Mouse (Mus musculus) neural tube, embryonic 13.5 days (tissue): ENCODE measurements around the gene Gm13695. TPM values are rescaled to one million over a fixed set of nuclear protein-coding genes. Genes with fewer than 3 reads are reported as not detected.
A peak's percentile ranks its signal among the peaks of the same experiment; 100 is the strongest.
"Not testable (repeated sequence)": the region's sequence is repeated elsewhere in the genome, so short reads cannot be mapped to it uniquely, and the experiment has no call there.

Experiments
- ATAC-seq: fragments of 200-750 bp; cut with Nextera tagmentation; 2 replicates; pipeline ENCODE4 v1.8.0; 2017; ENCODE audit warnings: low read depth, mild to moderate bottlenecking, moderate TSS enrichment, moderate library complexity
- H3K27ac ChIP-seq: fragments of 300-500 bp; sonication (generic); replicated peaks from 2 replicates; pipeline ENCODE4 v1.5.1; 2015; ENCODE audit warnings: moderate library complexity, mild to moderate bottlenecking, inconsistent platforms
- H3K27me3 ChIP-seq: fragments of 300-500 bp; sonication (generic); 2 replicates; pipeline ENCODE4 v1.6.1; 2015; ENCODE audit warnings: mild to moderate bottlenecking, inconsistent platforms
- H3K36me3 ChIP-seq: fragments of 300-500 bp; sonication (generic); 2 replicates; pipeline ENCODE4 v1.6.1; 2015; ENCODE audit warnings: mild to moderate bottlenecking, inconsistent platforms
- H3K4me1 ChIP-seq: fragments of 300-500 bp; sonication (generic); replicated peaks from 2 replicates; pipeline ENCODE4 v1.6.1; 2015; ENCODE audit warnings: inconsistent platforms
- H3K4me2 ChIP-seq: fragments of 300-500 bp; sonication (generic); 2 replicates; pipeline ENCODE4 v1.6.1; 2015; ENCODE audit warnings: inconsistent platforms, mild to moderate bottlenecking, moderate library complexity
- H3K4me3 ChIP-seq: fragments of 300-500 bp; sonication (generic); 2 replicates; pipeline ENCODE4 v1.5.1; 2015; ENCODE audit warnings: mild to moderate bottlenecking, inconsistent platforms
- H3K9ac ChIP-seq: fragments of 300-500 bp; sonication (generic); 2 replicates; pipeline ENCODE4 v1.6.1; 2015; ENCODE audit warnings: moderate library complexity, mild to moderate bottlenecking, inconsistent platforms
- H3K9me3 ChIP-seq: fragments of 300-500 bp; sonication (generic); 2 replicates; pipeline ENCODE4 v1.6.1; 2016; ENCODE audit warnings: inconsistent platforms
- WGBS: fragments of 180-500 bp; shearing (Covaris S2); methylation state at CpG from one replicate; pipeline ENCODE4 v1.1.7; 2015; 5-methylcytosine and 5-hydroxymethylcytosine counted together
- polyA plus RNA-seq: library from polyadenylated mRNA; unstranded; fragments of >200 nt; fragmentation: Nextera tagmentation; extraction: Ambion mirVana; gene quantifications from 2 replicates; pipeline ENCODE4 v1.2.1, GENCODE M21; 2015

Gene Gm13695
- not detected in 2 replicates for polyA plus RNA-seq

DNA sequence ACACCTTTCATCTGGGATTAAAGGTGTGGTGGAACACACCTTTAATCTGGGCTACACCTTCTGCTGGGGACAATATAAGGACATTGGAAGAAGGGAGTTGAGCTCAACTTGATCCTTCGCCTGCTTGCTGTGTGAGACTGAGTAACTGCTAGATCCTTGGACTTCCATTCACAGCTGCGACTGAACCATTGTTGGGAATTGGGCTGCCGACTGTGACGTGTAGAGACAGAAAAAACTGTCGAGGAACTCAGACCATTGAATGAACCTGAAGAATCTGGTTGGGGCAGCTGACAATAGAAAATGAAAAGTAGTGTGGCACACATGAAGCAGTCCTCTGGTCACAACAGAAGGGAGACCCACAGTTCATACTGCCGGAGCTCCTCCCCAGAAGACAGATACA, at the start of gene Gm13695:
Gene Gm13695, plus strand, starts transcription at position 301 of the 400 bp plus-strand sequence.
- H3K4me2 ChIP-seq, H3K27ac ChIP-seq, H3K4me3 ChIP-seq, H3K9me3 ChIP-seq, H3K9ac ChIP-seq, H3K4me1 ChIP-seq, ATAC-seq, H3K27me3 ChIP-seq, H3K36me3 ChIP-seq: not testable (repeated sequence)
- WGBS, result no CpG with 5 or more reads among the region's 6 CpGs

DNA sequence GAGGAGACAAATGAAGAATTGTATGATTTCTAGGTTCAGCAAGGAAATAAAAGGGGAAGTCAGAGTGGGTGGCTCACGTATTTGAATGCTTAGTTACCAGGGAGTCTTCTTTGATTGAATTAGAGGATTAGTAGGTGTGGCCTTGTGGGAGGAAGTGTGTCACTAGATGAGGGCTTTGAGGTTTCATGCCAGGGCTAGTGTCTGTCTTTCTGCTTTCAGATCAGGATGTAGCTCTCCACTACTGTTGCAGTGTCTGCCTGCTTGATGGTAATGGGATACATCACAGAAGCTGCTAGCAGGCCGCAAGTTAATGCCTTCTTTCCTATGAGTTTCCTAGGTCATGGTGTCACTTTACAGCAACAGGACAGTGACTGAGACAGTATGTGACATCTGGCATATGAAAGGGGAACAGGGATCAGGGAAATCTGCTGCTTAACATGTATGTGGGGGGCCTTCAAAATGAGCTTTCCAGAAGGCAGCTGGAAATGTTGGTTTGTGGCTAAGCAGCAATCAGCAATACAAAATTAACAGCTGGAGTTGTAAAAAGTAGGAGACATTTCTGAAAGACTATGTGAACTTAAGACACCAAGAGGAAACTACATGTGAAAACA, 37.5 kb upstream of the Gm13695 start:
- no peaks in the 10 kb centered on the region for H3K9me3 ChIP-seq
- WGBS, result 61% methylated on average over 2 of the region's 2 CpGs
- no peak overlapping the region for H3K9ac ChIP-seq
- no peak overlapping the region for H3K4me2 ChIP-seq
- no peaks in the 10 kb centered on the region for H3K36me3 ChIP-seq
- H3K27me3 ChIP-seq, result no peaks in the 10 kb centered on the region
- H3K4me3 ChIP-seq, result no peak overlapping the region
- no peak overlapping the region for H3K27ac ChIP-seq
- ATAC-seq, result no peak
- H3K4me1 ChIP-seq, result no peaks in the 10 kb centered on the region

DNA sequence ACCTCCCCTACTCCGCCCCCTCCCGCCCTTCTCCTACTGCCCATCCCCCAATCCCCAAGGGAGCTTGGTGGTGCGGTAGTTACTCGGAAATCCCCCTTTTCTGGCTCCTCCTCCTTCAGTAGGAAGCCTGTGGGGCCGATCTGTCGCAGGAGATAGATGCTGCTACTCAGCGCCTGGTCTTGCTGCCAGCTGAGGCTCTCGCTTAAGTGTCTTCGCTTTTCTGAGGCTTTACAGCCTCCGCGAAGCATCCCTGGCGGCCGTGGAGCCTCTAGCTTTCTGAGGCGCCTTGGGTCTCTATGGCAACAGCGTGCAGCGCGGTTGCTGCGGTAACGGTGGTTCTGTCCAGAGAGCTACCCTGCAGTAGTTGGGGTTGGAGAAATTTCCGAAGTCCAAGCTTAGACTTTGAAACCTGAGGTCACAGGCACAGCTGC, 26.2 kb upstream of the Gm13695 start, which contains the start of gene Zswim2:
Gene Zswim2, minus strand, starts transcription at position 298 of the 431 bp plus-strand sequence.
- no peaks in the 10 kb centered on the region for H3K27me3 ChIP-seq
- H3K4me1 ChIP-seq, result peaks cover 10% of the 10 kb centered on the region
- H3K27ac ChIP-seq, result 0 out of 2 replicates have a peak within 1 kb of the TSS, but pooled peaks have one; percentile 10
- ATAC-seq, result peak; percentile 99
- H3K9me3 ChIP-seq, result no peaks in the 10 kb centered on the region
- H3K9ac ChIP-seq, result 0 out of 2 replicates have a peak within 1 kb of the TSS, but pooled peaks have one; percentile 2
- H3K4me3 ChIP-seq, result peak within 1 kb of the TSS; percentile 24
- under 1% methylated on average over 20 of the region's 20 CpGs for WGBS
- peak within 1 kb of the TSS; percentile 50 for H3K4me2 ChIP-seq
- no peaks in the 10 kb centered on the region for H3K36me3 ChIP-seq

DNA sequence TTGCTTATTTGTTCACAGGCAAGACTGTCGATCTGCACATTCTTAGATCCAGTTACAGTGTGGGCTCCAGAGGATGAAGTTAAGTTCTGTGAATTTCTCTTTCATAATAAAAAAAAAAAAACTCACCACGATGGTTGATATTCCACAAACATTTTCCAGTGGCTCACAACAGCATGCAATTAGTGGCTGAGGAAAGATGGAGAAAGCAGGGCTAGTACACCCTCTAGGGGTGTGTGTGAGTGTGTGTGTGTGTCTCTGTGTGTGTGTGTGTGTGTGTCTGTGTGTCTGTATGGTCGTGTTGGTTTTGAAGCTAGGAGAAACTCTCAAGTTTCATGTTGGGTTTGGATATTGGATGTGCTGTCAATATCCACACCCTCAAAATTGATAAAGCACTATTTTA, 25.7 kb upstream of the Gm13695 start:
- H3K27me3 ChIP-seq, result no peaks in the 10 kb centered on the region
- H3K27ac ChIP-seq, result 0 out of 2 replicates have a peak overlapping the region, but pooled peaks have one; percentile 10
- peak overlapping the region; percentile 24 for H3K4me3 ChIP-seq
- H3K9ac ChIP-seq, result no peak overlapping the region
- peak overlapping the region; percentile 50 for H3K4me2 ChIP-seq
- ATAC-seq, result peak; percentile 75
- 46% methylated on average over 3 of the region's 3 CpGs for WGBS
- H3K9me3 ChIP-seq, result no peaks in the 10 kb centered on the region
- peaks cover 10% of the 10 kb centered on the region for H3K4me1 ChIP-seq
- H3K36me3 ChIP-seq, result no peaks in the 10 kb centered on the region

DNA sequence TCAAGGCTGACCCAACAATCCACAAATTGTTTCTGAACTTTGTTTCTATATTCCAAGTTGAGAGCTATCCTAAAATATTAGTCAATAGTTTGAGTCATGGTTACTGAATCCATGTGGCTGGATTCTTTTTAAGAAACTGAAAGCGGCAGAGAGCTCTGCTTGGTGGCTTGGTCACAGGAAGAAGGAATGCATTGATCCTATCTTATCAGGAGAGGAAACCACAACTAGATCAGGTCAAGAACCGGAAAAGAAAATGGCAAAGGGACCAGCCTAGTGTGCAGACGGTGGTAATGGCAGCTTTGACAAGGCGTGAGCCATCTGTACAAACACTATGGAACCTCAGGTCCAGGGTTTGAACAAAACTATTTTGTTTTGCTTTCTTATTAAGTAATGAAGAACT, 25.3 kb upstream of the Gm13695 start:
- Histone ChIP-seq H3K9me3 (no peaks in the 10 kb centered on the region), H3K36me3 (no peaks in the 10 kb centered on the region), H3K9ac (no peak overlapping the region), H3K4me2 (no peak overlapping the region; the same call in 1 of the 2 replicates), H3K4me3 (no peak overlapping the region), H3K27ac (no peak overlapping the region), H3K27me3 (no peaks in the 10 kb centered on the region), H3K4me1 (peaks cover 10% of the 10 kb centered on the region)
- no peak for ATAC-seq
- WGBS, result 74% methylated on average over 4 of the region's 4 CpGs

DNA sequence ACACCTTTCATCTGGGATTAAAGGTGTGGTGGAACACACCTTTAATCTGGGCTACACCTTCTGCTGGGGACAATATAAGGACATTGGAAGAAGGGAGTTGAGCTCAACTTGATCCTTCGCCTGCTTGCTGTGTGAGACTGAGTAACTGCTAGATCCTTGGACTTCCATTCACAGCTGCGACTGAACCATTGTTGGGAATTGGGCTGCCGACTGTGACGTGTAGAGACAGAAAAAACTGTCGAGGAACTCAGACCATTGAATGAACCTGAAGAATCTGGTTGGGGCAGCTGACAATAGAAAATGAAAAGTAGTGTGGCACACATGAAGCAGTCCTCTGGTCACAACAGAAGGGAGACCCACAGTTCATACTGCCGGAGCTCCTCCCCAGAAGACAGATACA, 11.7 kb upstream of the Gm13695 start, which contains the start of gene Gm13698:
Gene Gm13698, plus strand, starts transcription at position 301 of the 400 bp plus-strand sequence.
- not testable (repeated sequence) for H3K9ac ChIP-seq, H3K4me2 ChIP-seq, H3K27me3 ChIP-seq, H3K36me3 ChIP-seq, H3K4me1 ChIP-seq, H3K4me3 ChIP-seq, H3K27ac ChIP-seq, H3K9me3 ChIP-seq, ATAC-seq
- no CpG with 5 or more reads among the region's 6 CpGs for WGBS

DNA sequence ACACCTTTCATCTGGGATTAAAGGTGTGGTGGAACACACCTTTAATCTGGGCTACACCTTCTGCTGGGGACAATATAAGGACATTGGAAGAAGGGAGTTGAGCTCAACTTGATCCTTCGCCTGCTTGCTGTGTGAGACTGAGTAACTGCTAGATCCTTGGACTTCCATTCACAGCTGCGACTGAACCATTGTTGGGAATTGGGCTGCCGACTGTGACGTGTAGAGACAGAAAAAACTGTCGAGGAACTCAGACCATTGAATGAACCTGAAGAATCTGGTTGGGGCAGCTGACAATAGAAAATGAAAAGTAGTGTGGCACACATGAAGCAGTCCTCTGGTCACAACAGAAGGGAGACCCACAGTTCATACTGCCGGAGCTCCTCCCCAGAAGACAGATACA, 5.9 kb upstream of the Gm13695 start, which contains the start of gene Gm13693:
Gene Gm13693, plus strand, starts transcription at position 301 of the 400 bp plus-strand sequence.
- not testable (repeated sequence) for H3K4me1 ChIP-seq, H3K36me3 ChIP-seq, H3K27ac ChIP-seq, H3K4me3 ChIP-seq, H3K9me3 ChIP-seq, H3K27me3 ChIP-seq, H3K9ac ChIP-seq, H3K4me2 ChIP-seq, ATAC-seq
- no CpG with 5 or more reads among the region's 6 CpGs for WGBS

DNA sequence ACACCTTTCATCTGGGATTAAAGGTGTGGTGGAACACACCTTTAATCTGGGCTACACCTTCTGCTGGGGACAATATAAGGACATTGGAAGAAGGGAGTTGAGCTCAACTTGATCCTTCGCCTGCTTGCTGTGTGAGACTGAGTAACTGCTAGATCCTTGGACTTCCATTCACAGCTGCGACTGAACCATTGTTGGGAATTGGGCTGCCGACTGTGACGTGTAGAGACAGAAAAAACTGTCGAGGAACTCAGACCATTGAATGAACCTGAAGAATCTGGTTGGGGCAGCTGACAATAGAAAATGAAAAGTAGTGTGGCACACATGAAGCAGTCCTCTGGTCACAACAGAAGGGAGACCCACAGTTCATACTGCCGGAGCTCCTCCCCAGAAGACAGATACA, 5.7 kb downstream of the Gm13695 start, which contains the start of gene Gm13696:
Gene Gm13696, plus strand, starts transcription at position 301 of the 400 bp plus-strand sequence.
- H3K9me3 ChIP-seq, H3K27ac ChIP-seq, H3K4me1 ChIP-seq, H3K36me3 ChIP-seq, H3K27me3 ChIP-seq, H3K4me2 ChIP-seq, ATAC-seq, H3K9ac ChIP-seq, H3K4me3 ChIP-seq: not testable (repeated sequence)
- no CpG with 5 or more reads among the region's 6 CpGs for WGBS

DNA sequence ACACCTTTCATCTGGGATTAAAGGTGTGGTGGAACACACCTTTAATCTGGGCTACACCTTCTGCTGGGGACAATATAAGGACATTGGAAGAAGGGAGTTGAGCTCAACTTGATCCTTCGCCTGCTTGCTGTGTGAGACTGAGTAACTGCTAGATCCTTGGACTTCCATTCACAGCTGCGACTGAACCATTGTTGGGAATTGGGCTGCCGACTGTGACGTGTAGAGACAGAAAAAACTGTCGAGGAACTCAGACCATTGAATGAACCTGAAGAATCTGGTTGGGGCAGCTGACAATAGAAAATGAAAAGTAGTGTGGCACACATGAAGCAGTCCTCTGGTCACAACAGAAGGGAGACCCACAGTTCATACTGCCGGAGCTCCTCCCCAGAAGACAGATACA, 11.5 kb downstream of the Gm13695 start, which contains the start of gene Gm13694:
Gene Gm13694, plus strand, starts transcription at position 301 of the 400 bp plus-strand sequence.
- ATAC-seq, result not testable (repeated sequence)
- no CpG with 5 or more reads among the region's 6 CpGs for WGBS

DNA sequence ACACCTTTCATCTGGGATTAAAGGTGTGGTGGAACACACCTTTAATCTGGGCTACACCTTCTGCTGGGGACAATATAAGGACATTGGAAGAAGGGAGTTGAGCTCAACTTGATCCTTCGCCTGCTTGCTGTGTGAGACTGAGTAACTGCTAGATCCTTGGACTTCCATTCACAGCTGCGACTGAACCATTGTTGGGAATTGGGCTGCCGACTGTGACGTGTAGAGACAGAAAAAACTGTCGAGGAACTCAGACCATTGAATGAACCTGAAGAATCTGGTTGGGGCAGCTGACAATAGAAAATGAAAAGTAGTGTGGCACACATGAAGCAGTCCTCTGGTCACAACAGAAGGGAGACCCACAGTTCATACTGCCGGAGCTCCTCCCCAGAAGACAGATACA, 17.3 kb downstream of the Gm13695 start, which contains the start of gene Gm13697:
Gene Gm13697, plus strand, starts transcription at position 301 of the 400 bp plus-strand sequence.
- not testable (repeated sequence) for H3K27ac ChIP-seq, H3K27me3 ChIP-seq, H3K9ac ChIP-seq, ATAC-seq, H3K4me2 ChIP-seq, H3K36me3 ChIP-seq, H3K4me1 ChIP-seq, H3K9me3 ChIP-seq, H3K4me3 ChIP-seq
- WGBS, result no CpG with 5 or more reads among the region's 6 CpGs

More for the DNA sequence above, 11.5 kb downstream of the Gm13695 start, which contains the start of gene Gm13694:
- not testable (repeated sequence) for H3K9ac ChIP-seq, H3K4me2 ChIP-seq, H3K4me1 ChIP-seq, H3K4me3 ChIP-seq, H3K9me3 ChIP-seq, H3K36me3 ChIP-seq, H3K27ac ChIP-seq, H3K27me3 ChIP-seq

DNA sequence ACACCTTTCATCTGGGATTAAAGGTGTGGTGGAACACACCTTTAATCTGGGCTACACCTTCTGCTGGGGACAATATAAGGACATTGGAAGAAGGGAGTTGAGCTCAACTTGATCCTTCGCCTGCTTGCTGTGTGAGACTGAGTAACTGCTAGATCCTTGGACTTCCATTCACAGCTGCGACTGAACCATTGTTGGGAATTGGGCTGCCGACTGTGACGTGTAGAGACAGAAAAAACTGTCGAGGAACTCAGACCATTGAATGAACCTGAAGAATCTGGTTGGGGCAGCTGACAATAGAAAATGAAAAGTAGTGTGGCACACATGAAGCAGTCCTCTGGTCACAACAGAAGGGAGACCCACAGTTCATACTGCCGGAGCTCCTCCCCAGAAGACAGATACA, 23.1 kb downstream of the Gm13695 start, which contains the start of gene Gm13691:
Gene Gm13691, plus strand, starts transcription at position 301 of the 400 bp plus-strand sequence.
- not testable (repeated sequence) for H3K9ac ChIP-seq, H3K27me3 ChIP-seq, ATAC-seq, H3K4me3 ChIP-seq, H3K27ac ChIP-seq, H3K36me3 ChIP-seq, H3K4me2 ChIP-seq, H3K9me3 ChIP-seq, H3K4me1 ChIP-seq
- no CpG with 5 or more reads among the region's 6 CpGs for WGBS

DNA sequence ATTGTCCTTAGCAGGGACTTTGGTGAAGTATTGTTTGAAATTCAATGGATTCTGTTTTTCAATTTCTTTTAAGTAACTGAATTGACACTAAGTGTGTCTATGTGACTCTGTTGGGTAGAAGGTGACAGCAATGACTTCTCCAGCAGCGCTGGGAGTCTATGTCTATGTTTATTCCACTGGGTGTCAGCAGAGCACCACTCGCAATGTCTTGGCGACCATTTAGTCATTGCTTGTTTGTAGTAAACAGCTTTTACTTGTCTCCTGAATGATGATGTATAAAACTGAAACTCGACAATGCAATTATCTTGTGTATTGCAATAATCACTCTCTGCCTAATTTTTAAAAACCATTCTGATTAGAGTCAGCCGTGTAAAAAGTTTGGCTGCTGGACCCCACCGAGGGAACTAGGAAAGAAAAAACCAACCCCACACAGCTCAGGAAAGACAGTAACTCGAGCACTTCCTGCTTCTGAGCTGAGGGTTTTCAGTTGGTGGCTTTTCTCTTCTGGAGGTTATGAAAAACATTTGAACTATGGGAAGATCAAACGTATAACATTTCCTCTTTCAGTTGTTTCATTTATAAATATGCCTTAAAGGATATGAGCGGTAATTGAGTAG, 26.6 kb downstream of the Gm13695 start:
- not testable (repeated sequence) for H3K36me3 ChIP-seq, H3K4me3 ChIP-seq, H3K4me2 ChIP-seq, H3K9me3 ChIP-seq, ATAC-seq, H3K27me3 ChIP-seq, H3K9ac ChIP-seq, H3K27ac ChIP-seq, H3K4me1 ChIP-seq
- WGBS, result 73% methylated on average over 8 of the region's 9 CpGs
